Mouse (Mus musculus) forebrain, embryonic 11.5 days (tissue): ENCODE results near the gene Slc8b1. TPM values are rescaled to one million over a fixed set of nuclear protein-coding genes. Genes with fewer than 3 reads are reported as not detected.

Source experiments
- ATAC-seq: fragments of 200-750 bp; cut with Nextera tagmentation; replicated peaks from 2 replicates; pipeline ENCODE4 v1.8.0; 2017; ENCODE audit warnings: moderate TSS enrichment; ENCODE audit not compliant: low FRiP score
- DNase-seq: peaks from one replicate; pipeline ENCODE4 v3.0.0-alpha.2; 2017; ENCODE audit warnings: low spot score
- H3K27ac ChIP-seq: fragments of 300-500 bp; sonication (generic); 2 replicates; pipeline ENCODE4 v1.5.1; 2014; ENCODE audit warnings: low read depth, low read length
- H3K27me3 ChIP-seq: fragments of 300-500 bp; sonication (generic); 2 replicates; pipeline ENCODE4 v1.6.1; 2014; ENCODE audit warnings: mild to moderate bottlenecking, low read length, mixed read lengths; ENCODE audit not compliant: control insufficient read depth, insufficient read depth
- H3K36me3 ChIP-seq: fragments of 300-500 bp; sonication (generic); 2 replicates; pipeline ENCODE4 v1.6.1; 2014; ENCODE audit warnings: mild to moderate bottlenecking, low read length, moderate library complexity, mixed read lengths; ENCODE audit not compliant: control insufficient read depth, insufficient read depth
- H3K4me1 ChIP-seq: fragments of 300-500 bp; sonication (generic); replicated peaks from 2 replicates; pipeline ENCODE4 v1.6.1; 2014; ENCODE audit warnings: low read length, mixed read lengths; ENCODE audit not compliant: control insufficient read depth, insufficient read depth
- H3K4me2 ChIP-seq: fragments of 300-500 bp; sonication (generic); 2 replicates; pipeline ENCODE4 v1.6.1; 2014; ENCODE audit warnings: low read depth, mild to moderate bottlenecking, low read length, moderate library complexity, mixed read lengths; ENCODE audit not compliant: severe bottlenecking
- H3K4me3 ChIP-seq: fragments of 300-500 bp; sonication (generic); 2 replicates; pipeline ENCODE4 v1.5.1; 2014; ENCODE audit warnings: low read depth, low read length
- H3K9ac ChIP-seq: fragments of 300-500 bp; sonication (generic); 2 replicates; pipeline ENCODE4 v1.6.1; 2014; ENCODE audit warnings: low read length
- H3K9me3 ChIP-seq: fragments of 300-500 bp; sonication (generic); 2 replicates; pipeline ENCODE4 v1.6.1; 2016; ENCODE audit warnings: low read length, mixed read lengths; ENCODE audit not compliant: control insufficient read depth
- WGBS: fragments of 180-500 bp; shearing (Covaris S2); extraction: QIAGEN DNeasy Blood & Tissue Kit; methylation state at CpG from one replicate; pipeline ENCODE4 v1.1.7; 2014; 5-methylcytosine and 5-hydroxymethylcytosine counted together
- polyA plus RNA-seq: library from polyadenylated mRNA; unstranded; fragments of >200 nt; fragmentation: Nextera tagmentation; extraction: Ambion mirVana; gene quantifications from 2 replicates; pipeline ENCODE4 v1.2.1, GENCODE M21; 2014

Slc8b1 gene
- polyA plus RNA-seq, 1 experiment from 2014 or later, result 2.9 TPM

DNA sequence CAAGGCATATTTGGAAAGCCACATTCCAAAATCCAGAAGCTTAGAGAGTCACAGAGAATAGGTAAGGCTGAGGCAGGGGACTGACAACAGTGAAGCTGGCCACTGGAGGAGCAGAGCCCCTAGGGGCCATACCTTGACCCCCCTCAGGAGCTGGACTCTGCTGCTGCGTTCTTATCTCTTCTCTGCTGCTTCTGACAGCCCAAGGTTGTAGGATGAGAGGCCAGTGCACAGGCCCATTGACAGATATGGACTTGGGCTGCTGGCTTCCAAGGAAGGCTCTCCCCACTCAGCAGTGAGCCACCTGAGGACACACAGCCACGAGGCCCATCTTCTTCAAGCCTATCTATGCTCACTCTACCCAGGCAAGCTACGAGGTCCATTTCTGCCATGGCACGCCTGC, 58.0 kb downstream of the Slc8b1 start:
- H3K9ac ChIP-seq, result no peak overlapping the region
- 91% methylated on average over 4 of the region's 4 CpGs for WGBS

DNA sequence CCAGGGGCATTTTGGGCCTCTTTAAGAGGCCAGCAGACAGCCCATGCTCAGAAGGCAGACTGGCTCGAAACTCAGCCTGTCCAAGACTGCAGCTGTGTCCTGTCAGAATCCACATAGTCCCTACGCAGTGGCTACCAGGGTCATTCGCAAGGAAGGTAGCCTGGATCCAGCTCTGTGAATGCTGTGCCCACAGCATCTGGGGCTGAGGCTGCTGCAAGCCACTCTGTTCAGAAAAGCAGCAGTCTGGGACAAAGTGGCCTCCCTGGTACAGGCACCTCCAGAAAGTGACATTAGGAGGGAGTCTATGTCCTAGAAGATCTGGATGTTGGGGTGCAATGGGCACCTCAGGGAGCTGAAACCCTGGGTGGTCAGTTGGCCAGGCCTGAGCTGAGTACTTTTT, 58.8 kb downstream of the Slc8b1 start:
- DNase-seq (no peak), ATAC-seq (no peak)
- H3K27me3 ChIP-seq, result no peaks in the 10 kb centered on the region
- no peak overlapping the region for H3K9ac ChIP-seq
- no peaks in the 10 kb centered on the region for H3K9me3 ChIP-seq
- H3K27ac ChIP-seq, result no peak overlapping the region
- H3K4me1 ChIP-seq, result peaks cover 39% of the 10 kb centered on the region
- H3K4me2 ChIP-seq, result no peak overlapping the region
- no peaks in the 10 kb centered on the region for H3K36me3 ChIP-seq
- H3K4me3 ChIP-seq, result no peak overlapping the region
- 90% methylated on average over 3 of the region's 3 CpGs for WGBS

More for the DNA sequence above, 58.0 kb downstream of the Slc8b1 start:
- Histone ChIP-seq H3K27me3 (no peaks in the 10 kb centered on the region), H3K36me3 (no peaks in the 10 kb centered on the region), H3K9me3 (no peaks in the 10 kb centered on the region), H3K27ac (no peak overlapping the region), H3K4me2 (no peak overlapping the region), H3K4me1 (peaks cover 39% of the 10 kb centered on the region), H3K4me3 (no peak overlapping the region)
- no peak for ATAC-seq
- DNase-seq, result no peak

- H3K27ac ChIP-seq, result no peak overlapping the region
- ATAC-seq, result no peak
- H3K36me3 ChIP-seq, result no peaks in the 10 kb centered on the region
- H3K9ac ChIP-seq, result no peak overlapping the region
- H3K4me1 ChIP-seq, result peaks cover 36% of the 10 kb centered on the region
- H3K9me3 ChIP-seq, result no peaks in the 10 kb centered on the region
- no peak overlapping the region for H3K4me2 ChIP-seq
- H3K27me3 ChIP-seq, result no peaks in the 10 kb centered on the region
- DNase-seq, result no peak
- WGBS, result 89% methylated on average over 11 of the region's 11 CpGs
- no peak overlapping the region for H3K4me3 ChIP-seq
Observed at GRCm38 (mm10) chr5:120570289-120570897, 59.4 kb downstream of the Slc8b1 start.

DNA sequence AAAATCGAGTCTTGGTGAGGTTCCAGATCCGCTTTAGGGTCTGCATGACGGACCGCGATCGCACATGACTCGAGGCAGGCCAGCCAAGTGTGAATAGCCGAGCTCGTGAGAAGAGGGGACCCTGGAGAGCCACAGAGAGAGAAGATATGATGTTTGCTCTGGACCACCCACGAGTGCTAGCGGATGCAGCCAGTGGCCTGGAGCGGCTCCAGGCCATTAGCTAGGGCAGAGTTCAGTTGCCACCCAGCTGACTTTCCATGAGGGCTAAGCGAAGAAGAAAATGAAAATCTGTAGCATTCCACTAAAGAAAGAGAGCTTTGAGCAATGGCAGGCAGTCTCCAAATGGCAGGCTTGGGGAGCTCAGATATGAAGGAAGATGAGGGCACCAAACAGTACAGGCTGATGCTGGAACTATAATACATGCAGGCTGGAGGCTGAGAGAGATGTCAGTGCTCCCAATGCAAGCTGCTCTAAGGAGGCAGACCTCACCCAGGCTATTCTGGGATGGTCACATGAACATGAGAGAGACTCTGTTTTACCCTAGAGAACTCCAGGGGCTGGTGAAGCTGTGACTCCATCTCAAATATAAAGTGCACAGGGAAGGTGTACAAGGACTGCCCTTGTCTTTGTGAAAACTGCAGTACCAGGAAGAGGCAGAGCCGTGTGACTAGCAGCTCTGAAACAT, 60.2 kb downstream of the Slc8b1 start:
- no peaks in the 10 kb centered on the region for H3K9me3 ChIP-seq
- WGBS, result 70% methylated on average over 14 of the region's 14 CpGs
- no peak overlapping the region for H3K4me2 ChIP-seq
- no peak for DNase-seq
- ATAC-seq, result no peak
- H3K4me1 ChIP-seq, result peaks cover 28% of the 10 kb centered on the region
- H3K36me3 ChIP-seq, result no peaks in the 10 kb centered on the region
- H3K27ac ChIP-seq, result no peak overlapping the region
- no peak overlapping the region for H3K9ac ChIP-seq
- H3K4me3 ChIP-seq, result no peak overlapping the region
- H3K27me3 ChIP-seq, result no peaks in the 10 kb centered on the region

DNA sequence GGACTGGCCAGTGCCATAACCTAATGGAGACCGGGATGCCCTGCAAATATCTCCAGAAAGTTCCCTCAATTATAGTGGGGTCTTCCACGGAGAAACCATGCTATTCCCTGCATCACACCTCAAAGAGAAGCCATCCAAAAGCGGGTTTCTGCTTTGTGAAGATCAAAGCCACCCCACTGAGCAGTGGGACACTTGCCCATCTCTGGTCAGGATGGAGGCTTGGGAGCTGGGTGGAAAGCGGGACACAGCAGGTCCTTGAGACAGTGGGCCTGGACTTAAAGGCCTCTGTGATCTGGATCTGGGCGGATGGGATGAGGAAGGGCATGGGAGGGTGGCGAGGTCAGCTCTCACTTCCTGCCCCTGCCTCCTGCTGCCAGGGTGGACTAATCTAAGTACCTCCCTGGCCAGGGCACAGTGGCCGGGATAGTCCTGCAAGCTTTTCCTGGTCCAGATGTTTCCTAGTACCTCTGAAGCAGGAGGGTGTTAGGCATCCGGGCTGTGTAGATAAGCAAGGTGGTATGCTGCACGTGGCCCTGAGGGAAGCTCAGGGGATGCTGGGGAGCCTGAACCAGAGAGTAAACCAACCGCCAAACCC, 63.6 kb downstream of the Slc8b1 start:
- Histone ChIP-seq H3K9ac (no peak overlapping the region), H3K4me3 (no peak overlapping the region), H3K4me1 (peaks cover 3% of the 10 kb centered on the region; the same call in 1 of the 2 replicates), H3K36me3 (no peaks in the 10 kb centered on the region), H3K4me2 (no peak overlapping the region), H3K27me3 (no peaks in the 10 kb centered on the region), H3K9me3 (no peaks in the 10 kb centered on the region), H3K27ac (no peak overlapping the region)
- ATAC-seq (no peak), DNase-seq (no peak)
- 81% methylated on average over 10 of the region's 10 CpGs for WGBS

GRCm38 (mm10) chr5:120576781-120577301, 65.9 kb downstream of the Slc8b1 start:
- DNase-seq (no peak), ATAC-seq (no peak)
- Histone ChIP-seq H3K9me3 (no peaks in the 10 kb centered on the region), H3K4me2 (no peak overlapping the region), H3K27ac (no peak overlapping the region), H3K4me3 (no peak overlapping the region), H3K4me1 (no peaks in the 10 kb centered on the region), H3K36me3 (no peaks in the 10 kb centered on the region), H3K27me3 (no peaks in the 10 kb centered on the region), H3K9ac (no peak overlapping the region)
- 90% methylated on average over 11 of the region's 11 CpGs for WGBS

GRCm38 (mm10) chr5:120577935-120578441, 67.0 kb downstream of the Slc8b1 start:
- no peaks in the 10 kb centered on the region for H3K36me3 ChIP-seq
- H3K4me2 ChIP-seq, result no peak overlapping the region
- no peaks in the 10 kb centered on the region for H3K27me3 ChIP-seq
- ATAC-seq, result no peak
- no peak overlapping the region for H3K4me3 ChIP-seq
- H3K9ac ChIP-seq, result no peak overlapping the region
- no peak for DNase-seq
- 70% methylated on average over 10 of the region's 10 CpGs for WGBS
- no peaks in the 10 kb centered on the region for H3K4me1 ChIP-seq
- no peaks in the 10 kb centered on the region for H3K9me3 ChIP-seq
- H3K27ac ChIP-seq, result no peak overlapping the region

DNA sequence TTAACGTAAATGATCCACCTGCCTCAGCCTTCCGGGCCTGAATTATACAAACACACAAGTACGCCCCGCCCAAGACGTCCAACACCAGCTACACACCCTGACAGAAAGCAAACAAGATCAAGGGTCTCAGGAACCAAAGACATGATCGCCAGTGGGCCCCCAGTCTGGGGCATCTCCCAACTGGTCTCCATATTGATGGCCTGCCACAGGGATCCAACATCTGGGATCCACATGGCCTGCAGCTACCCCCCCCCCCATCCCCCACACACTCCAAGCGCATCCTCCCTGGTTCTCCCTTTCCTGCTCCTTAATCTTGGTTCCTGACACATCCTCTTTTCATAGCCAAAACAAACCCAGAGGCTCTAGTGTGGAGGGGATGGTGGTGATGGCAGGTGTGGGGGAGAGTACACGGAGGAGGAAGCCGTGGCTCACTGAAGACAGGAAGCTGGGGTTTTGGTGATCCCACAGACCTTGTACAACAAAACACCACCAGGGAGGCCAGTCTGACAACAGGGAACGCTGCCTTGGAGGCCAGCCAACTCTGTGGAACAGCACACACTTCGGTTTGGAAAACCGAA, 67.6 kb downstream of the Slc8b1 start:
- 76% methylated on average over 12 of the region's 12 CpGs for WGBS
- H3K27me3 ChIP-seq, result no peaks in the 10 kb centered on the region
- no peak overlapping the region for H3K9ac ChIP-seq
- no peaks in the 10 kb centered on the region for H3K4me1 ChIP-seq
- H3K4me2 ChIP-seq, result no peak overlapping the region
- DNase-seq, result no peak
- H3K4me3 ChIP-seq, result no peak overlapping the region
- no peaks in the 10 kb centered on the region for H3K9me3 ChIP-seq
- no peak overlapping the region for H3K27ac ChIP-seq
- H3K36me3 ChIP-seq, result no peaks in the 10 kb centered on the region
- ATAC-seq, result no peak
